Mouse (Mus musculus) liver, adult 2 months (tissue): Measurements from ENCODE around the gene Dlg2.

ENCODE experiments used
- CTCF ChIP-seq: fragments of 200-500 bp; IDR thresholded peaks from 2 replicates; pipeline ENCODE4 v1.5.1; 2011; ENCODE audit warnings: low read depth, low read length, control low read depth
- POLR2A ChIP-seq: fragments of 200-500 bp; IDR thresholded peaks from 2 replicates; pipeline ENCODE4 v1.6.1; 2011; ENCODE audit warnings: low read length, control low read depth; ENCODE audit not compliant: insufficient read depth; ENCODE audit errors: extremely low read depth

- TF ChIP-seq CTCF (no peak), POLR2A (no peak)
Measured at GRCm38 (mm10) chr7:92115237-92115871, 1638.9 kb downstream of the Dlg2 start.
